Mouse (Mus musculus) left cerebral cortex, postnatal 14 days (tissue): ENCODE data around the gene Gm9195. TPM values are rescaled to one million over a fixed set of nuclear protein-coding genes. Genes with fewer than 3 reads are reported as not detected.

ENCODE experiments used
- DNase-seq, 2 experiments: peaks; one replicate each; pipeline ENCODE4 v3.0.0; 2021 to 2022; ENCODE audit warnings: low spot score in 2 of 2, mixed read lengths in 1 of 2
- intact Hi-C: fragments of 180-260 bp; cut with DNase I; formaldehyde crosslinking; loops from one replicate; pipeline ENCODE4 v1.15.1; 2025
- total RNA-seq, 2 experiments: library from RNA; stranded (reverse); gene quantifications; 2 replicates each; pipeline ENCODE4 v1.2.3; 2021

Gene Gm9195
- total RNA-seq, 2 experiments from 2014 or later: not detected

- DNase-seq: no peak
- intact Hi-C loops: no loop called here
Observed at GRCm38 (mm10) chr14:72458930-72459329, 32.7 kb downstream of the Gm9195 start.

GRCm38 (mm10) chr14:72447141-72448091 lies 44.2 kb downstream of the Gm9195 start:
- intact Hi-C loops: loop anchor here (5.0 kb wide), 1 partner anchor 65 kb away; no protein-coding TSS in a partner anchor
- DNase-seq: peak; percentile 10 to 20

DNA sequence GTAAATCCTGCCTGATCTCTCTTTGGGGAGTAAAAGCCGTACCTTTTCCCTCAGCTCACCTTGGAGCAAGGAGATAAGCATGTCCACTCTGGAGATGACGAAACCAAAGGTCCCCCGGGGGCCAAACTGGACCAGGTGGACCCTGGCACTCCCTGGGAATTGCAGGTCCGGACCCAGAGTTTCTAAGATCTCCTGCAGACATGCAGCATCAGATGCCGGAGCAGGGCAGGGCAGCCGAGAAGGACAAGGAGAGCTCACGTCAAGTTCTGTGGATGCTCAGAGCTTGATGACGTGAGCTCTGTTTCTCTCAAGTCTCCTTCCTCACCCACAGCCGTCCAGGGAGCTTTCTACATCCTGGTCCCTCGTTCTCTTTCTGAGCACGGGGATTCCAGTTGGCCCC lies 48.7 kb downstream of the Gm9195 start:
- DNase-seq: no peak
- intact Hi-C loops: no loop called here

DNA sequence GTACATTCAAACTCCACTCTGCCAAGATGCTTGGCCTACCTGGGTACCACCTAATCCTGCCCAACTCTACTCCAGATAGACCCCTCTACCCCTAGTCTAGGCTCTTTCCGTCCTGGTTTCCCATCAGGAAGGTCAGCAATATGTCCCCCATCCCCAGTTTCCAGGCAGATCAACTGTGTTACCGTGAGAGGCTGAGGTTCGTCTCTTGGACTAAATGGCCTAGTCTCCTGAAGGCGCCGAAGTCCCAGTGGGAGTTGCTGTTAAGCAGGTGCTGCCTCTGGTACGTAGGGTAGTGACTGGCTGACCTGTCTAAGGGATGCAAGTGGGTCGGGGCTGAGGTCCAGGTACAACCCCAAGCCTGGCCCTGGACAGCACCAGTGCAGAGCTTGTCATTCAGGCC lies 50.7 kb downstream of the Gm9195 start:
- intact Hi-C loops: no loop called here
- DNase-seq: no peak

DNA sequence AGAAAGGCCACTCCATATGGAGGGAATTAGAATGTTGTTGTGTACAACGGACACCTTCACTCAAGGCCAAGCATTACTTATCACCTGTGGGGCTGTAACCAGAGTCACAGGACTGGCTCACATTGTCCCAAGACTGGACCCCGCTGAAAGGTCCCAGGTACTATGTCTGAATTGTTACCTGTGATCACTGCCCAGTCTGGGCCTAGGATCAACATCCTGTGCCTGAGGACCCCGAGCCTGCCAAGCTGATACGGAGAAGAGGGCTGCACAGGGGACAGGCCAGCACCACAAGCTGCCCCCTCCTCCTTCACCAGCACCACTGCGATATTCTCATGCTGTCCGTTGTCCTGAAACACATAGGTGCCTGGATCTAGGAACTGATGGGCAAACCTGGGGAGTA lies 51.2 kb downstream of the Gm9195 start:
- intact Hi-C loops: no loop called here
- no peak for DNase-seq

- intact Hi-C loops: no loop called here
- DNase-seq: no peak
Observed at GRCm38 (mm10) chr14:72438976-72439375, 52.7 kb downstream of the Gm9195 start.

- no peak for DNase-seq
- intact Hi-C loops: no loop called here
Observed at GRCm38 (mm10) chr14:72389696-72390095, 101.9 kb downstream of the Gm9195 start.

DNA sequence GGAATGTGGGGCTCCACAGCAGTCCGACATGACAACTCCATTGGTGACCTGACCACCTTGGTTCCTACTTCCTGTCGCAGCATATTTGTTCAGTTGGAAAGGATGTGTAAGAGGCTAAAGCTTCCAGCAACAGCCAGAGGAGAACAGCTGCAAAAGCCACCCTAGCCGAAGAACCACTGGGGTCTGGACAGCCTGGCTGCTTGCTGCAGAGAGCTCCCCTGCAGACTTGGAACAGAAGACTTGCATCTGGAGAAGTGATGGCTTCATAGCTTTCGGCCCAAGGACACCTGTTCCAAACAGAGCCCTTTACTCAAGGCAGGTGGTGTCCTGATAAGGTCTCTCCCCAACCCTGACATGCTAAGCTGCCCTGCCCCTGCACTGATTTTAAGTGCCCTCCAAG lies 102.3 kb downstream of the Gm9195 start:
- intact Hi-C loops: no loop called here
- DNase-seq: no peak

DNA sequence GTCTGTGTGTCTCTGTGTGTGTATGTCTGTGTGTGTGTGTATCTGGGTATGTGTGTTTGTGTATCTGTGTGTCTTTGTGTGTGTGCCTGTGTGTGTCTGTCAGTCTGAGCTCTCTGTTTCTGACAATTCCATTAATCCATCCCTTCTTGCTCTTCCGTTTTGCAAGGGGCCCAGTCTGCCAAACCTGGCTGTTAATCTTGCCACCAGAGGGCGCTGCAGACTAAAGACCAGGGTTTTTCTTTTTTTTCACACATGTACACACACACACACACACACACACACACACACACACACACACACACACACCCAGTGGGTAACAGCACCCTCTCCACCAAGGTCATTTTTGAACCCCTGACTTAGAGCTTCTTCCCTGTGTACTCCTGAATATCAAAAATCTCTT lies 114.4 kb downstream of the Gm9195 start:
- DNase-seq: peak; percentile 34 to 42
- intact Hi-C loops: loop anchor here (2.0 kb wide), 2 partner anchors 138 to 722 kb away; no protein-coding TSS in a partner anchor

Other genes with a start within 250 kb of the Gm9195 start
- 10 to 100 TPM; 40.7 to 41.4 TPM for gene Fndc3a, start 218.2 kb upstream of the Gm9195 start, total RNA-seq